Mouse (Mus musculus) gastrocnemius, adult 8-10 months (tissue): Measurements from ENCODE around the gene 4921507P07Rik. TPM values are rescaled to one million over a fixed set of nuclear protein-coding genes. Genes with fewer than 3 reads are reported as not detected.
"Not testable (repeated sequence)": the region's sequence is repeated elsewhere in the genome, so short reads cannot be mapped to it uniquely, and the experiment has no call there.

ENCODE experiments used
- DNase-seq, 2 experiments: peaks; one replicate each; pipeline ENCODE4 v3.0.0; 2022; ENCODE audit warnings: low spot score in 2 of 2
- total RNA-seq, 4 experiments: library from RNA; stranded (reverse); gene quantifications; 2 replicates each; pipeline ENCODE4 v1.2.4; 2022

4921507P07Rik gene
- total RNA-seq = under 1 TPM; 0.49 to 0.78 (median 0.63) TPM

DNA sequence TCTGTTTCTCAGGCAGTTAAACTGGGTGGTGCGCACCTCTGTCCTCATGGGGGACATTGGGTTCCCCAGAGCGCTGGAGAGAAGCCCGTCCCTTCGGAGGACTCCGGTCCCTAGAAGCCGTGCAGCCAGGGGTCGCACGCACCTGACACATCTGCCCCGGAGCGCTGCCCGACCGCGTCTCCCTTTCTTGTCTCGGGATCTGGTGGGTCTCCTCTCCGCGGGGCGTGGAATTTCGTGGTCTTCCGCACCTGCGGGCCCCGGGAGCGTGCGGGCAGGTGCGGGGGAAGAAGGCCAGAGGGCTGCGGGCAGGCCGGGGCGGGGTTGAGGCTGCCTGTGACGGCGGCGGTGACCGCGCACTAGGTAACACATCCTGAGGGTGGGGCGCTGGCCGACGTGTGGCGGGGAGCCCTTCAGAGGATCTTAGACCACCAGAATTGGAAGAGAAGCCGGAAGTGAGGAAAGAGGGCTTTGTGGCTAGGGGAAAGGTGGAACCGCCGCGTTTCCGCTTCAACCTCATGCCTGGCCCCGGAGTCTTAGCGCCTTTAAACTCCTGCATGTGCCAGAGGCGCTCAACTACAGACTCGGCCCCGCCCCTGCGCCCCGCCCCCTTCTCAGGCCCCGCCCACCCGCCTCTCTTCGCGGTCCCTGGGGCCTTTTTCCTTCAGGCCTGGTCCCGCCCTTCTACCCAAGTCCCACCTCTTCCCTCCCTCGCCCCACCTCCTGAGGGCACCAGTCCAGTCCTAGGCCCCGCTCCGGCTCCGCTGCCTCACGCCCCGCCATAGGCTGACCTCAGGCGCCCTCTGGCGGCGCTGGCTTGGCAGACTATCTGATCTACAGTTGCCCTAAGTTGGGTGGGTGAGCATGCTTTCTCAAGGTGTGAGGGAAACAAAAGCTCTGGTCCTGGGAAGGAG, at the start of gene 4921507P07Rik:
4921507P07Rik (minus strand) TSS at position 332 of the 911 bp plus-strand sequence.
- peak; percentile 94 for DNase-seq

DNA sequence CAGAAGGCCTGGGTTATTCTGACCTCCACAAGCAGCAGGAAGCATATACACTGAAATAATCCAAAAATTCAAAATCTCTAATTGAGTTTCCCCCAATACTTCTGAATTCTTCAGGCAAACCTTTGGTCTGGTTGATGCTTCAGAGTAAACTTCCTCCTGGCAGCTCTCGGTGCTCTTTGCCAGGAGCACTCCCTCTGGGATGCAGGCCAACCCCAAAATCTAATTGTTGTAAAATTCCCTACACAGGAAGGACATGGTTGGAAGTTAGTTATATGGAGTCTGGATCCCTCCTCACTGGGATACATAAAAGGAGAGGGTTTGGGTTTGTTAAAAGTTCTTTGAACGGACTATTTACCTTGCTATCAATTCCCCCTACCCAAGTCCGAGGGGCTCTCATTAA, 48.3 kb upstream of the 4921507P07Rik start:
- DNase-seq = no peak

DNA sequence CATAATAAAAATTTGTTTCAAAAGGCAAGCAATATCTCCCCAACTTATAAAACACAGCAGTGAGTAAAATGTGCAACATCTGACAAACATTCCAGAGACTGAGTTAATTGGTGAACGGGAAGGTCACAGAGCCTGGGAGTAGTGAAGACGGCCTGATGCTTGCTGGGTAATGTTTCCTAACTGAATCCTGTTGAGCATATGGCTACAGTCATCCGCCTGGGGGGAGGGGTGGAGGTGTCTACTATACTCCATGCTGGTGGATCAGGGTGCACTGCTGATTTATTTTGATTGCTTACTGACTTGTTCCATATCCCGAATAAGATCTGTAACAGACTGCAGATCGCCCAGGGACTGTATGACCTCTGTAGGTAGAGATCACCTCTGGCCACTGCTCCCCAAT, 45.5 kb upstream of the 4921507P07Rik start:
- no peak for DNase-seq

DNA sequence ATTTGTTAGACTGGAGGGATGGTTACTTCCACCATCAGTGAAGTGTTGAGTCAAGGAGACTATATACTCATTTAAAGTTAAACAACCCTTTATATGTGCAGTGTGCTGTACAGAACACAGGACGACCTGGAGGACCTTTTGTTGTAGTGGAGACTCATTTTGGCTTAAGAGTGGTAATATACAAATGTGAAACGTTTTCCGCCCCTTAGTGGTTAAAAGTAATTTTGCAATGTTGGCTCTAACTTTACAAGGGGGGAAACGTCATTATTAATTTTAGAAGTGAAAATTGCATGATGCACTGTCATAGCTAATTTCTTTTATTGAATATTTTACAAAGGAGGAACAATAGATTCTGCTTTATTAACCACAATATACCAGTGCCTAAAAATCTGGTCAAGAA, 43.9 kb upstream of the 4921507P07Rik start:
- no peak for DNase-seq

DNA sequence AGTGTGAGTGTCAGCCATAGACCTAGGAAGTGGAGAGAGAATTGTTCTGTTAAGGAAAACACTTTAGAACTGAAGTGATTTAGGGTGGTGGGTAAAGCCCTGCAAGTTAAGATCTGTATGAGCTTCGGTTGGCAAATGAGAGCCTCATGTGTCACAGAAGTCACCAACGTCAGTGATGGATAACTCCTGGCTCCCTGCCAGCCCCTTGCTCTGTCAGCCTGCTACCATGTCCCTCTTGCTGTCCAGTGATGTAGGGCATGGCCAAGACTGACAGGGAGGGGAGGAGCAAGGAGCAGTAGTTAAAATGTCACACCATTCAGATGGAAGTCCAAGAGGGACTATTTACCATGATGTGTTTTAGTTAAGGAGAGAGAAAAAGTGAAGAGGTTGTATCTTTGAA, 43.2 kb upstream of the 4921507P07Rik start:
- DNase-seq = no peak

DNA sequence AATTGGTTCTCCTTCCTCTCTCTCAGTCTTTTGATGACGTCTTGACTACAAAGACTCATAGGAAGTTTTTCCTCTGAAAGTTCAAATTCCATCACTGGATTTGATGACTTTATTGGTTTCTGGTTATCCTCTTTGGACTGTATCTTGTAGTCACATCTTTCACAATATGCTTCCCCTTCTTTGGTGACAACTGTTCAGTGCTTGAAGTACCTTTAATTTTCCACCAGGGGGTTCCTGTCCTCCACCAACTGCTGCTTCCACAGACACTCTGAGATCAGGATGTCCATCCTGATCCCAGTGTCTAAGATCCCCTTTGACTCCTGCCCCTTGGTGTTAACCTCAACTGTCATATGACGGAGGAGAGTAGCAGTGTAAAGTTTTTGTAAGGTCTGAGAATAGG, 29.7 kb upstream of the 4921507P07Rik start:
- not testable (repeated sequence) for DNase-seq

DNA sequence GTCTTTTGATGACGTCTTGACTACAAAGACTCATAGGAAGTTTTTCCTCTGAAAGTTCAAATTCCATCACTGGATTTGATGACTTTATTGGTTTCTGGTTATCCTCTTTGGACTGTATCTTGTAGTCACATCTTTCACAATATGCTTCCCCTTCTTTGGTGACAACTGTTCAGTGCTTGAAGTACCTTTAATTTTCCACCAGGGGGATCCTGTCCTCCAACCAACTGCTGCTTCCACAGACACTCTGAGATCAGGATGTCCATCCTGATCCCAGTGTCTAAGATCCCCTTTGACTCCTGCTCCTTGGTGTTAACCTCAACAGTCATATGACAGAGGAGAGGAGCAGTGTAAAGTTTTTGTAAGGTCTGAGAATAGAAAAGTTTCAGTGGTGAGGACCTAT, 21.8 kb upstream of the 4921507P07Rik start:
- DNase-seq = not testable (repeated sequence)

DNA sequence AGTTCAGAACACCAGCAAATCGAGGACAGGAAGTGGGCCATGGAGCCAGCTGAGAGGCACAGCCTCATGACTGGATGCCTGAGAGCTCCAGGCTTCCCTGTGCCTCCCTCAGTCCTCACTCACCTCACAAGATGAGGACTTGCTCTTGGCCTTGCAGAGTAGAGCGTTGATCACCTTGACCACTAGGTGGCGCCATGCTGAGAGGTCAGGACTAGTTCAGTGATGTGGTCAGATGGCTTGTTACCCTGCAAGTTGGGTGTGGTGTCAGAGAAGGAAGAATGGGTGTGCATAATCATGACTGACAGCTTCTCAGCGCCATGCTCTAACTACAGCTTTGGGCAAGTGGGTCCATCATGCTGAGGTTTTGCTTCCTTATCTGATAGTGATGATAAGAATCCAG, 5.2 kb upstream of the 4921507P07Rik start:
- DNase-seq = no peak

DNA sequence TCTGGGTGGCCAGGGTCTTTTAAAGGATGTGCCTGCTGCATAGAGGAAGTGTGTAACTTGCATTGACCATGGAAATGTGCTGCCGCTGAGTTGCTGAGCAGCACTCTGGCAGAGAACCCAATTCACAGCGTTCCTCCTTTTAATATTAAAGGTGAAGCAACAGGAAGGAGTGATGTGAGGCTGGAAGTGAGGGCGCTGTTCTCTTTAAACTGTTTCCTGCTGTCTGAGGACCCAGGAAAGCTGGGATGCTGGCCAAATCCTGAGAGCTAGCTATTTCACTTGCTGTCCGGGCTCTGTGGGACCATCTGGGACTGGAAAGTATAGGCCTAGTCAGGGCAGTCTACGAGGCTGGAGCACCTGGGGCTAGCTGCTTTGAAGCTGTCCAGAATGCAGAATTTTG, 2.1 kb upstream of the 4921507P07Rik start:
- DNase-seq = no peak

DNA sequence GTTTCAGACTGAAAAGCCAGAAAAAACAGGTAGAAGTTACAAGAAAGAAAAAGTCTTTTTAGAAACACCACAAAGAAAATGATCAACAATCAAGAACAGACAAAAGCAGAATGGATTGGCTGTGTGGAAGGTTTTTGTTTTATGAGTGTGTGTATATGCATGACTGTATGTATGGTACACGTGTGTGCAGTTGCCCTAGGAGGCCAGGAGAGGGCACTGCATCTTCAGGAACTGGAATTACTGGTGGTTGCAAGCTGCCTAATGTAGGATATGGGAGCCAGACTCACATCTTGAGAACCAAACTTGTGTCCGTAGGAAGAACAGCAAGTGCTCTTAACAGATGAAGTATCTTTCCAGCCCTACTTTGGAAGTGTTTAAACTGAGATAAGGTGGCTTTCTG, 2.1 kb downstream of the 4921507P07Rik start:
- no peak for DNase-seq

DNA sequence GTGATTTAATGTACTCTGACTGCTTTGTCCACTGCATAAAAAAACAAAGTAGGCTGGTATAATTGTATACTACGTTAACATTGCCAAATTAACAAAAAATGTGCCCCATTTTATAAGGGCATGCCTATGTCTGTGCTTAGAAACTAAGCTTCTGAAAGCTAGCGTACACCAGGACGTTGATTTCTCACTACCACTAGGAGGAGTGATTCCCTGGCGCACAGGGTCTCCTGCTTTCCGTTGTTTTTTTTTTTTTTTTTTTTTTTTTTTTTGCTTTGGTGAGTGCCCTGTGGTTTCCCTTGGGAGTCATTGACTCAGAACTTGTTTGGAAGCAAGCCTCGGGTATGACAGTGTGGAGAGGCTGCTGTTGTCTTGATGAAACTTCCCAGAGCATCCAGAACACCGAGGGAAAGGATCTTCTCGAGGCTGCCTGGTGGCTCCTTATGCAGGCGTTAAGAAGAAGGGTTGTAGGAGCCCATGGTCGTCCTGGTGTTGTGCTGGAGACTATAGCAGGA, 3.0 kb downstream of the 4921507P07Rik start:
- DNase-seq = no peak

DNA sequence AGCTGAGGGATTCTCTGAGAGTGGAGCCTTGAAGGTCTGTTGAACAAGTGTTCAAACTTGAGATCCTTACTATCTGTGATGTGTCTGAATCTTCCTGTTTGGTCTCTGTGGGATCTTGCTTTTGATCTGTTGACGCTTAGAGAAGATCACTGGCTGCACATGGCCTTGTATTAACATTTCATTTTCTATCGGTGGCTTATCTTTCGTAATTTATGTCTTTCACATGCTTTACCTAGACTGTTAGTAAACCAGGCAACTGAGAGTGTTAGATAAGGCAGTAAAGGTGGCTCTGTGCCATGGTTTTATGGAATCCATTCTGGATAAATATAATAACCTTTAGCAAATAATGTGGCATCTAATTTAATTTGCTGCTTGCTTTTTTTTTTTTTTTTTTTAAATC, 6.2 kb downstream of the 4921507P07Rik start:
- no peak for DNase-seq

DNA sequence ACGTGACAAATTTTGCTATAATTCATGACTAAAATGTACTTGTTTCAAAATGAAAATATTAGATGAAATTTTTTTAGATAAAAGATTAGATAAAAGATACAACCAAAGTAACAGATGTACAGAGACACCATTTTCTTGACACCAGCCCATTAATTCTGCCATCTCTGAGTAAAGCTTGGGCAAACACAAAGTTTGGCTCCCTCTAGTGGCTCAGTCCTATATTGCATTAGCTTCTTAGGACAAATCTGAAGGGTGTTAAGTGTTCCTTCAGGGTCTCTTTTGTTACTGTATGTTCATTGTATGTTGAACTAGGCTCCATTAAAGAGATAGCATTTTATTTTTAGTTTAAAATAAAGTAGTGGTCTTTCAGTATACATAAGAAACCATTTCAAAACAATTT, 8.2 kb downstream of the 4921507P07Rik start:
- DNase-seq = no peak

DNA sequence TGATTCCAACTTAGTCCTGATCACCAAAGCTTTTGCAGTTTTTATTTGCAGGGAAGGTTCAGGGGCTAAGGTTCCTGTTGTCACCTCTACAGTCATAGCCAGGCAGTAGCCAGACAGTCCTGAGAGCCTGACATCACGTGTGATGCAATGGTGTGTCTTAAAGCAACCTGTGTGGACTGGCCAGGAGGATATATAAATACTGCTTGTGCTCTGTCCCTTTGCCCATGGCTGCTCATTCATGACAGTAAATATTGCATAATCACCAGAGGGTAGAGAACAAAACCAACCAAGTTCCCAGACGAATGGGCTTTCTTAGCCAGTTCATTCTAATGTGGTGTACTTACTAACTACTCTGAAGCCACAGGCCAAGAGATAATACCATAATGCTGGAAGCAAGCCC, 9.0 kb downstream of the 4921507P07Rik start:
- no peak for DNase-seq

DNA sequence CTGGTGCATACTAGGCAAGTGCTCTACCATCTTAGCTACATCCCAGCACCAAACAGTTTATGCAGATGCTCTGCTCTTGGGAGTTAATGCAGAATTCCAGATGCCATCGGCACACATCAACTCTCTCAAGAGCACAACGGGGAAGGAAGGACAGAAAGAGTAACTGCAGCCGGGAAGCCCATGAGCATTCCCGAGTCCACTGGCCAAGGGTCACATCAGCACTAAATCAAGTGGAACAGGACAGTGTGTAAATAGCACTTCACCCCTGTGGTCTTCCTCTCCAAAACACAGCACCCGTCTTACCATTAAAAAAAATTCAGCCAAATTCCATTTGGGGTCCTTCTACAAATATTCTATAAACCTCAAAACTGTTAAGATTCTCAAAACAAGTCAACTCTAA, 10.1 kb downstream of the 4921507P07Rik start:
- DNase-seq = no peak

DNA sequence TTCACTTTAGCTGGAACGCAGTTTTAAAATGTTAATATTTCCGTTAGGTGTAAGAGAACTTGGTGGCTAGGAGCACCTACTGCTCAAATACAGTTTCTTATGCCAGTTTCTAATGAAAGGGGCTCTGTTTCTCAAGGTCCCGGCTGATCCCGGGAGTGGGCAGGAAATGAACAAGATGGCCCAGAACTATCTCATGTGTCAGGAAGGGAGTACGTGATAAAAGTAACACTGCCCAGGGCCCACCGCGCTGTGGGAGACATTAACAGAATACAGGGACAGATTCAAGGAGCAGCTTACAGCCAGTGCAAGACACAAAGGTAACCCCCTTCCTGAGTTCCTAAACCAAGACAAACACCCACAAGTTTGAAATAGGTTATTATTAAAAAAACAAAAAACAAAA, 10.7 kb downstream of the 4921507P07Rik start:
- no peak for DNase-seq

DNA sequence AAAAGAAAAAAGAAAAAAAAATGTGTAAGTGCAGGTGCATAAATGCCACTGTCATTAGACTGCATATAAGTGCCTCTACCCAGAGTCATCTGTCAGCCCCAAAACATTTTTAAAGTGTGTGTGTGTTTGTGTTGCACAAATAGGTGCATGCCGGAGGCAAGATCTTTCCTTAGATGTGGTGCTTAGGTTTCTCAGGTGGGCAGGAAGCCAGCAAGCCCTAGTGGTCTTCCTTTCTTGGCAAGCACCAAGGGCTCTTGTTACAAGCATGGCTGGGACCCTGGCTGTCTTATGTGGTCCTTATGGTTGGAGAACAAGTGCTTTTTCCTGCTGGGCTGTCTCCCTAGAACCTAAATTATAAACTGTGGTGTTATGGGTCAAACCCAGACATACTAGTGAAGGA, 24.8 kb downstream of the 4921507P07Rik start:
- no peak for DNase-seq

DNA sequence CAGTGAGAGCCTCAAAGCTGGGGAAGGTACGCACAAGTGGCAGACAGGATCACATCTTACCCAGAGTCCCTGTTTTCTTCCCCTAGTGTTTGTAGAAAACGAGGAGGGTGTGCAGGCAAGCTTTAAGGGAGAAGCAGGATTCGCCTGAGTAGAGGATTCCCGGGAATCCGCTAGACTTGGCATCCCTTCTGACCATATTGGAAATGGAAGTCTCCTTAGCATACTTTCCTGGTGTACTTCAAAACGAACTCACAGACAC, 29.5 kb downstream of the 4921507P07Rik start:
- no peak for DNase-seq

DNA sequence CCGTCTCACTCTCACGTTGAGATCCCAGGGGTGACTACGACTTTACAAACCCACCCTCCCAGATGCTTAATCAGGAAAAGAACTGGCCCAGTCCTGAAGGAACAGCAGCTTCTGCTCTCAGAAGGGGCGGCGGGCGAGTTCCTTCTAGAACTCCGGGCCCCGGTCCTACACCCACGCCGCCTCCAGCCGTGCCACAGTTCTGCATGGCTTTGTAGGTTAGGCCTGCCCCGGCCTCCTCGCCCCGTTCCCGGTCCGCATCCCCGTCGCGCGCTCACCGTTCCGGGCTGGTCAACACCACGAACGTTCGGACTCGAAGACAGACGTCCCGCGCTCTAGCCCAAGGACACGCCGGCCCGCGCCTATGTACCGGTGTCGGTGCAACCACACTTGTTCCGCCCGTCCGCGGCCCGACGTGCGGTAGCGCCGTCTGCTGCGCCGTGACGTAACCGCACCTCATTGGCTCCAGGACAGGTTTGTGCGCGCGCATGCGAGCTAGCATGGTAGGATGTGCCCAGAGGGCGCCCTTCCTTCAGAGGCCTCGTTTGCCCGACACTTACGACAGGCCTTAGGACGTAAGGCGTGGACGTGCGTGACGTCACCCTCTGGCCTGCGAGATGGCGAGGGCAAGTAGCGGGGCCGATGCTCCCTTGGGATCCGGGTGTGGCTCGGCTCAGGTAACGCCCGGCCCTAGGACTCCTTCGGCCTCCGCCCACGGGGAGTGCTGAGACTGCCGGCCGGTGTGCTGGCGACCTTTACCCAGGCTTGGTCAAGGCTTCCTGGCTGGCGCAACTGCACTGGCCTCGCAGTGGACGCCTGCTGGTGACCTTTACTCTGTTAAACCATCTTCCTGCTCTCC, 30.1 kb downstream of the 4921507P07Rik start, which contains the start of gene Cycs:
Cycs (minus strand) TSS at position 398 of the 856 bp plus-strand sequence.
- peak; percentile 99 to 100 for DNase-seq

DNA sequence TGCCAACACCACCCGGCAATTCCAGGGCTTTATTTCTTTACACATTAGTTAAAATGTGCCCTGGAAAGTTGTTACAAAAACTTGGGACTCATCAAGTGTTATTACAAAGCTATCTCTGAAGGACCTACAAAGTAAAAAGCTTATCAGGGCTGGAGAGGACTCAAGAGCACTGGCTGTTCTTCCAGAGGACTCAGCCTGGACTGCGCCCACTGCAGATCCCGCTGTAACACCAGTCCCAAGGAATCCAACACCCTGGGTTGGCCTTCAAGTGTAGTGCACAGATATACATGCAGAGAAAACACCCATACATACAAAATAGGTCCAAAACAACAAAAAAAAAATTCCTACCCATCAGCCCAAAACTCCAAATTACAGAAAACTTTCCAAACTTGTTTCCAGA, 32.8 kb downstream of the 4921507P07Rik start:
- no peak for DNase-seq

DNA sequence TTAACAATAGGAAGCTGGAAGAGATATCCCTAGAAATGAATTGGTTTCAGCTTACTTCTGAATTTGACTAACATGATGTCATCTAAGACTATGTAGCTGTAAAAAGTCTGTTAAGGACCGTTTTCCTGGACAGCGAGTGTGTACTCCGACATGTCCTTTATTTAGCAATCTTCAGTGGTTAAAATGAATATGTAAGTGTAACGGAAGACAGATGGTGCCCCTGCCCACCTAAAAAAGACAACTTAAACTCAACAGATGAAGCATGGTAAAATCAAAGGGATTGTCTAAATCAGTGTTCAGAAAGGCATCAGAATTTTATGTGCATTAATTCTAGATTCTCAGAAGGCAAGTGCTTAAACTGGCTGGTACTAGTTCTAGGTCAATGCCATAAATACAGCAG, 34.0 kb downstream of the 4921507P07Rik start:
- DNase-seq = no peak

DNA sequence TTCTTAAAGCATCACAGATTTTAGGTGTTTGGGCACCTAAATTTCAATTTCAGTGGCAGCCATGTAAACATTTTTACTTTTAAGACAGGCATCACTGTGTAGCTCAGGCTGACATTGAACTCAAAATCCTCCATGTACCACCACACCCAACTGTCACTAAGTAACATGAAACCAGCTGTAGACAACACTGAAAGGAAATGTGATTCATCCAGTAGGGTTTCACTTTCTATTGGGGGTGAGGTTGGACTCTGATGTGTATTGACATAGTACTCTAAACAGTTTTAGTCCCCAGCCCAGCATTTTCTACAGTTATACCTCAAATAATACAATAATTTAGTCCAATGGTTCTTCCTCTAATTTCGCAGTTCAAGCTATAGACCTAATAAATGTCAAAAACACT, 35.7 kb downstream of the 4921507P07Rik start:
- DNase-seq = no peak
